Mouse (Mus musculus): ENCODE data around the gene Gm4985.
"Not testable (repeated sequence)": the region's sequence is repeated elsewhere in the genome, so short reads cannot be mapped to it uniquely, and the experiment has no call there.

The Gm4985 gene

GRCm38 (mm10) chrX:23958834-23959233 lies at the start of gene Gm4985:
Gene Gm4985 (minus strand): TSS chrX:23958934.
- in situ Hi-C loops (cut with MboI; ENCODE audit: unreplicated experiment in 2 of 2) = not testable (repeated sequence)

DNA sequence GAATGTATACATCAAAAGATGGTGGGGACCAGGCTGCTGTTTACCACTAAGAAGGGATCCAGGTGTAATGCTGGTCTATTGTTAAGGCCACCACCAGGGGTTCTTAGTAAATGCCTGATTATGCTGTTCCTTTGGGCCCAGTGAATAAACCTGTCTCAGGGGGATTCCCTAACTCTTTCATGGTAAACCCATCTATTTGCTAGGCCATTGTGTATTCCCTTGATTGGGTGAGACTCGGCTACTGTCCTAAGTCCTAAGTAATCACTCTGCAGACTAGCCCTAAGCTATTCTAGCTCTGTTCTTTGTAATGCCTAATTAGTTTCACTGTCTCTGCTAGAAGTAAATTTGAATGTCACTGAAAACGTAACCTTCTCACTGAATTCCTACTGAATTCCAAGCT lies 4.6 kb downstream of the Gm4985 start:
- in situ Hi-C loops (cut with MboI; ENCODE audit: unreplicated experiment in 2 of 2) = no loop called here

Data from v-Abl transformed pro-B cells (cell line).